Mouse (Mus musculus) mouse trophoblast stem cell (cell line): ENCODE measurements around the gene Qprt.

ENCODE experiments used
- in situ Hi-C, 2 experiments: fragments of 300-500 bp; cut with MseI, MboI; formaldehyde crosslinking; loops; 2 replicates in 1 of 2; 3 replicates in 1 of 2; pipeline ENCODE4 v1.15.1; 2025

Qprt gene

DNA sequence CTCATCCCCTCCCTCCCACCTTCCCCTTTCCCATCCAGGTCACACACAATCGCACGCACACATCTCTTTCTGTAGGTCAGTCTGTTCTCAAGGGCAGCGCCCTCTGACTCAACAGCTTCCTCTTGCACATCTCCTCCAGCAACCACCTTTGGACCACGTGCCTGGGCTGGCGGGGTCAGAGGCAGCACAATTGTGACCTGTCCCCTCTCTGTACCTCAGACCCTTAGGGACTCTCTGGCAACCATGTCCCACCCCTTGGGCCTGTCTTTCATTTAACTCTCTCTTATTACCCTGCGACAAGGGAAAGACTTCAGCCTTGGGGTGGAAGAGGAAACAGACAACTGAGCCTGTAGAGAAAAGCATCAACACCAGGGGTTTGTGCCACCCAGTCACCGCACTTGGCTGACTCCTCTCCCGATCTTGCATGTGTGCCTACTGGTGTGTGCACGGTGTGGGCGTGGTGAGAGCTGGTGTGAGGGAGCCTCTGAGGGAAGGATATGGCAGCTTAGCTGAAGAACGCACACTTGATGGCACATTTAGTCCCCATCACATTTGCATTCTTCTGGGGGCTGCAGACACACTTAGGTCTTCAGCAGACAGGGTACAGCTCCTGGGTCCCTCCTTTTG, 12.9 kb upstream of the Qprt start:
- in situ Hi-C loops: loop anchor here in 1 of 2 experiments (5.0 kb wide), 1 partner anchor 52 kb away; no protein-coding TSS in a partner anchor

DNA sequence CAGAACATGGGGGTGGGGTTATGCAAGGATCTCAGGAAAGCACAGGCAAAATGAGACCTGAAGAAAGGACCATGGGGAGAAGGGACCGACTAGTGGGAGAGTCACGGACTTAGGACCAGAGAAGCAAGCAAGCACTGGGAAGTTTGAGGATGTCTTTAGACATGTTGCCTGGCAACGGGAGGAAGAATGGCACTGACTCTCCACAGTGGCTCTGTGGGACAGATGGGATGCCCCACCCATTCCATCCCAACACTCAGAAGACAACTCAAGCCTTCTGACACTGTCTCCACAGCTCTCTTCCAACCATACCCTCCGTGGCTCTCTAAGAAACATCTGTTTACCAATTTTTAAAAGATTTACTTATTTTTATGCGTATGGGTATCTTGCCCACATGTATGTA, 11.1 kb upstream of the Qprt start:
- in situ Hi-C loops: loop anchor here in 1 of 2 experiments (5.0 kb wide), 1 partner anchor 54 kb away; no protein-coding TSS in a partner anchor

DNA sequence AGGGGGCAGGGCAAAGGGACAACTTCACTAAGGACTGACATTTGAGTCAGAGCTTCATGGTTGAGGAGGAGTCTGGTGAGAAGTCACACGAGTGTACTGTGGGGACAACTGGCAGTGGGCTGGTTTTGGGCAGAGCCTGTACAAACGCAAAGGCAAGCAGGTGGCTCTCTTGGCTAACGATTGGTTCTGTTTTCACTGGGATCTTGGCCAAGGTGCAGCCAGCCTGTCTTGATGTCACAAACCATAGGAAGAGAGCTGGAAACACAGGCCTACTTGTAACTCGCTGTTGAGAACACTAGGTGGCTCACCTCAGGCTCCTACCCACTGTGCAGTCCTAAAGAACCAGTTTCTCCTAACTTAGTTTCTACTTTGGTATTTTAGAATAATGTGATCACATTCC, 7.6 kb upstream of the Qprt start:
- in situ Hi-C loops: loop anchor here in 1 of 2 experiments (5.0 kb wide), 1 partner anchor 58 kb away; no protein-coding TSS in a partner anchor

DNA sequence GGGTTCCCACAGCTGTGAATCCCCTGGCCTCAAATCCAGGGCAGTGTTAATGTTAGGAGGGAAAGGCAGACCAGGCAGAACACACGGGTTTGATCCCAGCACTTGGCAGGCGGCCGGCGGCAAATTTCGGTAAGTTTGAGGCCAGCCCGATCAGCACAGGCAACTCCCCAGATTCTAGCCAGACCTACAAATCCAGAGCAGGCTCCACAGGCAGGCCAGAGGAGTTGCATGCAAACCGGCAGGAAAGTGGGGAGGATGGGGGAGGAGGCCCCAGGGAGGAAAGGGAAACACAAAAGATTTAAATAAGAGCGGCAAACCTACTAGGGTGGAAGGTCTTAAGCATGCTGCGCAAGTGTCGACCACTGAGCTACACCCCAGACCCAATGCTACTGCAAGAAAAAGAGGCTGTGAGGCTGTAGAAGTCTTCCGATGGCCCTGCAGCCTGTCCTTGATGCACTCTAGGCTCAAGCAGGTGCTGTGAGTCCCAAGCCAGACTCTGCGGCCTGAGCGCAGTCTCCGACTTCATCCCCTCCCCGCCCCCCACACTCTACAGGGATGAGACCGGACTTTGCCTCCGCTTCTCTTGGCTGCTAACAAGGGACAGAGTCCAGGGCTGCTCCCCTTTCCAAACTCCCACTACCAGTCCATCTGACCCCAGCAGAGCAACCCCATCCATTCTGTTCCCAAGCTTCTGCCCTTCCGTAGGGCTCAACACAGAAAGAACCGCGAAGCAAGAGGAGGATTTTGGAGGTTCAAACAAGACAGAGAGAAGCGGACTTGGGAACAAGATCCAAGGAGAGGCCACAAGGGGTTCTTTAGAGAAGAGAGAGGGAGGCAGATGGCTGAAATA, 740 bp downstream of the Qprt start:
- in situ Hi-C loops: no loop called here

DNA sequence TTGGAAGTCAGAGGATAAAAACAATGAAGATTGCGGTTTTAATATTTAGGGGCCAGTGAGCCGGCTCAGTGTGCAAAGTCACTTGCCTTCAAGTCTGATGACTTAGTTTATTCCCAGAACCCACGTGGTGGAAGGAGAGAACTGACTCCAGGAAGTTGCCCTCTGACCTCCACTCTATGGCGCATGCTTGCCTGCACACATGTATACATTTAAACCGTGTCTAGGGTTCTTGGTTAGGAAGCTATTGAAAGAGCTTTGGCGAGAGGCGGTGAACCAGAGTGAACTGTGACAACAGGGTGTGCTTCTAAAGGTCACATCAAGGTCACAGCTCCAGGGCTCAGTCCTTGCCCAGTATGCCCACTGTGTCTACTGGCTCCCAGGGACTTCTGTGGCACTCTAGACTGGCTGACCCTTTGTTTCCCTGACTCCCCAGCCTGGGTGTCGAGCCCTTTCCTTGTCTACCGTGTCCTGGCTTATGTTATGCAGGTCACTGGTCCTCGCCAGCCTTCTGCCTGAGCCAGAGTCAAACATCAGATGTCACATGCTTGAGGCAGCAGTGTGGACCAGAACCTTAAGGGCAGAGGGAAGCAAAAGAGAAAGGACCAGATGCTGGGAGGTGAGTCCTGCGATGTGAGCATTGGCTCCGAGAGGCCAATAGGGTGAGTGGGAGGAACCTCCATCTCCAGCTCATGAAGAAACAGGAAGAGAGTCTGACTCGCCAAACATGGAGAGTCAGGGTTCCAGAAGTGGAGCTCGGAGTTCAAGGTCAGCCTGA, 3.2 kb downstream of the Qprt start:
- in situ Hi-C loops: no loop called here

DNA sequence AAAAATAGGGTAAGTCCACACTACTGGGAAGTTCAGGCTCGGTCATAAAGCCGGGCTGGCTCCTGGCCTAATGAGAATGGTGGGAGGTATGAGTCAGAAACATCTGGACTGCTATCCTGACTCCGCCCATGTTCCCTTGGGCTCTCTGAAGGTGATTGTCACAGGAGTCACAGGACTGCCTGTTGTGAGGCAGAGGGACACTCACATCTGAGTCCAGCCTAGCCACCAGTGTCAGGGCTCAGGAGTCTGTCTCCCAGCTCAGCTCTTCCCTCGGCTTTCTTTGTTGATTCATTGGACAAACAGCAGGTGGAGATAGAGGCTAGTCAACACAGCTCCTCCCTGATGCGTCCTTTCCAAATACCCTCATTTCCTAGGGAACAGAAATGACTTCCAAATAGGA, 4.1 kb downstream of the Qprt start:
- in situ Hi-C loops: no loop called here

DNA sequence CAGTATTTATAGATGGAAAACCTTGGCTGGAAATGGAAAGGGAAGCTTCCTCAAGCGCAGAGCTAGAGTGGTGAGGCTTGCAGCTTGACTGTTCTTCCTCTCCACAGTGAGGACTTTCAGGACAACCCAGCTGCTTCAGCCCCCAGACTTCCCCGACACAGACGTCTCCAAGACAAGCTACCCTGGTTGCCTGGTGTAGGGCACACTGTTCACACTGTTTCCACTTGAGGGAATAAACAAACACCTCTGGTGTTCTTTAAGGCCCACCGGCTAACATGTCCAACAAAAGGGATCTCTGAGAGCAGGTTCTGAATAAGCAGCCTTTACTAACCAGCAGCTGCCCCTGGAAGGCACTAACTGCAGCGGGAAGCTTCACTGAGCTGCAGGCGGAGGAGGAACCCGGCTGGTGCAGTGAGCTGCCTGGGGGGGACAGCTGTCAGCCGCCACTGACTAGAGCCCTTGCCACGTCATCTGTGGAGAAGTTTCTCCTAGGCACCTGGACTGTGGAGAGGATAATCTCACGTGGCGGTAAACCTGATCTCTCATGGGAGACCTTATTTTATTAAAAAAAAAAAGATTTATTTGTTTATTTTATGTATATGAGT, 5.6 kb downstream of the Qprt start:
- in situ Hi-C loops: no loop called here

DNA sequence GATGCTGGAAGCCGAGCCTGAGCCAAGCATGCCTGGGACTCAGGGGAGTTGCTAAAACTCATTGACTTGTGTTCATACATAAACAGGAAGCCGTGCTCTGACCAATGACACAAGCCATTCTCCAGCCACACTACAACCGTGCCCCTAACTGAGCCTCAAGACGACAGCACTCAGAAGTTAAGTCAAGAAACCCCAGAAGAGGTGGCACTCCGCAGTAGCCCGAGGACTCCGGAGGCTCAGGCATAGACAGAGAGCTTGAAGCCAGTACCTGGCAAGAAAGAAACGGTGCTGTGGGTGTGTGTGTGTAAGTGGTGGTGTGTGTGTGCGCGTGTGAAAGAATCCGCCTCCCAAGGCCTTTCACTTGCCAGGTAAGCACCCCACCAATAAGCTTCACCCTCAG, 7.1 kb downstream of the Qprt start:
- in situ Hi-C loops: no loop called here

DNA sequence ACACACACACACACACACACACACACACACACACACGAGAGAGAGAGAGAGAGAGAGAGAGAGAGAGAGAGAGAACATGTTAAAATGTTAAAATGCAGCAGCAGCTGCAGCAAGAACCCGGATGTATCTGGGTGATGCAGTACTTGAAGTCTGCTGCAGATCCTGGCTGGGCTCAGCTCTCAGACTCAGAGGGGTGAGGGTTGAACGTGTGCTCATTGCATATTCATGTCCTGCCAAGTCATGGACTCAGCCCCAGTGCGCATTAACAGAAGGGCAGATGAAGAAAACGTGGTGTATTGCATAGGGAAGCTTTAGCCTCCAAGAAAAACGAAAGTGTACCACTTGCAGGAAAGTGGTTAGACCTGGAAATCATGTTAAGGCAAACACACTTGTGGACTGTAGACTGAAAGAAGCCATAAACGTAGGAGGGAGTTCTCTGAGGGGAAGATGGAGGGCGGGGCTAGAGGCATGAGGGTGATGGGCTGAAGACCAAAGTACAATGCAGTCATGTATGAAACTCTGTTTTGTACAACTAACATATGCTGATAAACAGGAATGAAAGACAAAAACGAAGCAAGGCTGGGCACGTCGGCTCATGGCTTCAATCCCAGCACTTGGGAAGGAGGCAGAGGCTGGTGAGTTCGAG, 8.3 kb downstream of the Qprt start:
- in situ Hi-C loops: no loop called here

DNA sequence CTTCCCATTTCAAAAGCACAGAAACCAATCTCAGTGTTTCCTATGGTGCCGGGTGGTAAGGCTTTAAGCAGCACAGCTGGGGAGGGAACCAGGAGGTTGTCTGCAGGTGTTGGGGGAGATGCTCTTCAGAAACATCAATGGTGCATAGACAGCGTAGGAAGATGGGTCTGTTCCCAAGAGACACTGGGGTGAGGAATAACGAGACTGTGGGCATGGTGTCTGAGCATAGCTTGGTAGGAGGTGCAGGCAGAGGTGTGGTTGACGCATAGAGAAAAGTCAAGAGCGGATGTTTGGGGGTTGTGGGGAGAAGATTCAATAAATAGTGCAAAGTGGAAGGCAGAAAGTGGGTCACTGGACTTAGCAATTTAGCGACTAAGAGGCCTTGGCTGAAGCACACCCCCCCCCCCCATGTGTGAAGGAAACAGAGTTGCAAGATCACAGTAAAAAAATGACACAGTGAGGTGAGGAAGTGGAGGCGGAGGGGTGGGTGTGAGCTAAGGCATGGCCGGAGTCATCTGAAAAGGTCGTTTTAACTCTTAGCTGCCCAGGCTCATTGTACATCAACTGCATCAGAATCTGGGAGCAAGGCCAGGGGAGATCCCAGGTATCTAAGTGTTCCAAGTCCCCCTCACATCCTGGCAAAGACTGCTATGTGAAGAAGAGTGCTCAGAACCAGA, 9.0 kb downstream of the Qprt start:
- in situ Hi-C loops: no loop called here

DNA sequence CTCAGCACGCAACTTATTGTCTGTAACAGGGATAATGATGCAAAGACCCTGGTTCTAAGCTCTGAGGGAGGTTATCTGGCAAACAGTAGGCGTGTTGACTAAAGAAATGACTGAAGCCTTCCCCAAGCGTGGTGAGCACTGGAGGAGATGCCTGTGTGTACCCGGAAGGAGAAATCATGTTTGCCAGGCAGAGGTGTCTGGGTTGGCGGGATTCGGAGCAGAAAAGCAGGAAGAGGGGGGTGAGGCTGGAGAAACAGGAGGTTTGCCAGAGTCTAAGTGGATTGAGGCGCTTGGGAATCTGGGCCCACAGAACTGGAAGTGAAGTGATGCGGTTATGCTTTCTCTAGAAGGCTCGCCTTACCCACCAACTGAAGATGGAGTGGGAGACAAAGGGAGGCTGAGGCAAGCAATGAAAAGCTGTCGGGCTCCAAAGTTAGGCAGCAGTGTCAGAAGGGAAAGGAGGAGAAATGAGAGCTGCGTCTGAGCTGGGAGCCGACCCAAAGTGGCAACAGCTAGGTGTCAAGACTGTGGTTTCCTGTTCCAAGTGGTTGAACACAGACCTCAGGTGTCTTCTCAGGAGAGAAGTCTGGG, 9.7 kb downstream of the Qprt start:
- in situ Hi-C loops: no loop called here

DNA sequence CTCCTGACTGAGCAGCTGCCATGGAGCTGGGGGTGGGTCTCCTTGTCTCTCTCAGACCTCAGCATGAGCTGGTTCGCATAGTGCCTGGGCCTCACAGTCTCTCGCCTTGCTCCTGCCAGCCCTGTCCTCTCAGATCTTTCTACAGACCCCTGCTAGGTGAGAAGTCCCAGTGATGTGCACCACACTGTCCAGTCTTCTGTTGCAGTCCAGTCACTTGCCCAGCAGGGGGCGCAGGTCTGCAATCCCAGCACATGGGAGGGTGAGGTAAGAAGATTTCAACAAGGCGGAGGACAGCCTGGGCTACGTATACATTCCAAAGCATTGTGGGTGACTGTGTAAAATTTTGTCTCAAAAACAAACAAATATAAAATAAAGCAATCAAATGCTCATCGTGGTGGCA, 10.6 kb downstream of the Qprt start:
- in situ Hi-C loops: no loop called here

DNA sequence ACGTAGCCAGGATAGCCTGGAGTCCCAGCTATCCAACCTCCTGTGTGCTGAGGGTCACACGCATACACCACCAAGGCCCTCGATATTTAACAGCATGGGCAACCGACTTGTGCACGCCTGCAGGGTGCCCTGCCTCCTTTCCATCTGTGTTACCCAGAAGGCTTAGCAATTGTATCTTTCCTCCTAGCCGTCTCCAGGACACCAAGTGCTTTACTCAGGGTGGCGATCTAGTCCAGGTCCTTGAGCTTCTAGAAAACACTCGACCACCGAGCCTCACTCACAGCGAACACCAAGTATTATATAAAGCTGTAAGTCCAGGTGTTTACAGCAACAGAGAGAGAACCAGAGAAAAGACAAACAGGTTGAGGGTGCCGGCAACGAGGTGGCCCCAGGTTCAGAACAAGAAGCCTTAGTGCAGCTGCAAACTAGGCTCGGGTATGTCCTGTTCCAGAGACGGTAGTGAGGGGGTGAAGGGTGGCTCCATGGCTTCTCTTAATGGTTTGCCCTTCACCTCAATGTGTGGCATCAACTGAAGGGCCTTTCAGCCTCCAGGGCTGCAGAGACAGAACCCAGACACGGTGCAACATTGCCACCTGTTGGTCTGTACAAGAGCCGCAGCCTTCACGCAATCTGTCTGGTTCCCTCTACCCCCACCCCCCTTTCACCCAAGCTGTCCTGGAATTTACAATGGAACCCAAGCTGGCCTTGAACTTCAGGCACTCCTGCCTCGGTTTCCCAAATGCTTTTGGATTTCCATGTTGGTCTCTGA, 11.6 kb downstream of the Qprt start:
- in situ Hi-C loops: no loop called here

DNA sequence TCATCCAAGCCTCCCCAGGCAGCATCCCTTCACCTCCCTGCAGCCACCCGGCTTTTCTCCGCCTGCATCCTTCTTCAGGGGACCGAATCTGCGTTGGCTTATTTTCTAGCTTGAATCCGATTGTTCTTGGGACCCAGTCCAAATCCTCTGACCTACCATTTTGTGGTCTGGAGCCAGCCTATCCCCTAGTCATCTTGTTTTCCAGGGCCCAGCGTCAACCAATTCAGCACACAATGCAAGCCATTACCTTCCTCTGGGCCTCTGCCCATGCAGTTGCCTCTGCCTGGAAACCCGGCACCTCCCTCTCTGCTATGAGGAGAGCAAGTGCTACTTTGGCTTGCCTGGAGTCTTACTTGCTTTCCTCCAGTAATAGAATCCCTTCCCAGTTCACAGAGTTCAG, 16.5 kb downstream of the Qprt start:
- in situ Hi-C loops: loop anchor here (10.0 kb wide), 2 partner anchors 271 to 281 kb away; partner anchors contain the start of gene 4930451I11Rik (in 1 of the 2)

DNA sequence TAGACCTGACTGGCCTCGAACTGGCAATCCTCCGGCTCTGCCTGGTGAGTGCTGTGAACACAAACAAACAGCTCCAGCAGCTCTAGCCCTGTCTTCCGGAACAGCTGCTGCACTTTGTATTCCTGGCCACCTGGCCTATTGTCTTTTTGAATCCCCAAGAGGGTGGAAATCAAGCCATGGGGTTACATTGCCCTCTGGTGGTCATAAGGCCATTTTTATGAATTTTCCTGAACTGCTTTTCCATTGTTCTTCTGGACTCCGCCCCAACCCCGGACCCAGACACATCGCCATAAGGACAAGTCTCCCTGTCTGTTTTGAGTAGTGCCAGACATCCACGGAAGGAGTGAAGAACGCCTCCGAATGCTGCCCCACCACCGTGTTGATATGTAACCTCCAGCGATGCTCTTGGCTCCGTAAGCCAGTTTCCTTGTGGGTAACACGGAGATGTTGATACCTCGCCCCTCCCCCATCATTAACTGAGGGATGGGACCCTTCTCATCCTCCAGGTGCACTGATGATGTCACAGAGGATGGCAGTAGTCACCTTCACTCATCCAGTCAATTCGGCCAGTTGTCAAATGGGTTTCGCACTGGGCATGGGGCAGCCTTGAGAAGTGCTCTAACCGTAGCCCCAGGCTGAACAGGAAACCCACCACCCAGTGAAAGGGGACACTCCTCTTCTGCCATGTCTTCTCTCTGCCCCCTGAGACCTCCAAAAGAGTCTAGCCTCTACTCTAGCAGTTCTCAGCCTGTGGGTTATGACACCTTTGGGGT, 17.3 kb downstream of the Qprt start:
- in situ Hi-C loops: loop anchor here (10.0 kb wide), 2 partner anchors 270 to 280 kb away; partner anchors contain the start of gene 4930451I11Rik (in 1 of the 2)

DNA sequence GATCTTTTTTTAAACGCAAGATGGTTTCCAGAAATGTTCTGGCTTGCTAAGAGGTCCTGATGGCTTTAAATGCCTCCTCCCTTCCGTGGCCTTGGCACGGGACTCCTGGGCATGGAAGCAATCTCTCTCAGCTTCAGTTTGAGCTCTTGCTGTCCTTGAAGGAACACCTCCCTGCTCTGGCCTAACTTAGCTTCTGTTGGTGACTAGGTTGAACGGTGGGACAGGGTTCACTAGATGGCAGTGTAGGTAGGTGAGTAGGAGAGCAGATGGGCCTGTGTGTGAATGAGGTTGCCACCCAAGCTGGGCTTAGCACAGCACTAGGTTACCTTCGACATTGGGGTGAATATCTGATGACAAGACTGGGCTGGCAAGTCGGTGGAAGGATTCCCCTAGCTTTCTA, 18.1 kb downstream of the Qprt start:
- in situ Hi-C loops: loop anchor here (10.0 kb wide), 2 partner anchors 269 to 279 kb away; partner anchors contain the start of gene 4930451I11Rik (in 1 of the 2)

DNA sequence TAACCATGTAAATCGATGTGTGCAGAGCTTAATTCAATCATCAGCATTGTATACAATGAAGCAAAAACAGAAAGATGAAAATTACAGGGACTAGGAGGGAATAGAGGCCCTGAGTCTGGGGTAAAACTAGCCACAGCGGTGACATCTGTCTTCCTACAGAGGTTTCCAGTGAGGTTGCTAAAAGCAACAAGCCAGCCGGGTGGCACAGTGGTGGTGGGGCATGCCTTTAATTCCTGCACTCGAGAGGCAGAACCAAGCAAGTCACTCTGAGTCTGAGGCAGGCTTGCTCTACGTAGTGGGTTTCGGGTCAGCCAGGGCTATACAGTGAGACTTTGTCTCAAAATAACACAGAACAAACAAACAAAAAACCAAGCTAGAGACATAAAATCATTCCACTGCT, 19.9 kb downstream of the Qprt start:
- in situ Hi-C loops: loop anchor here (10.0 kb wide), 2 partner anchors 267 to 277 kb away; partner anchors contain the start of gene 4930451I11Rik (in 1 of the 2)

DNA sequence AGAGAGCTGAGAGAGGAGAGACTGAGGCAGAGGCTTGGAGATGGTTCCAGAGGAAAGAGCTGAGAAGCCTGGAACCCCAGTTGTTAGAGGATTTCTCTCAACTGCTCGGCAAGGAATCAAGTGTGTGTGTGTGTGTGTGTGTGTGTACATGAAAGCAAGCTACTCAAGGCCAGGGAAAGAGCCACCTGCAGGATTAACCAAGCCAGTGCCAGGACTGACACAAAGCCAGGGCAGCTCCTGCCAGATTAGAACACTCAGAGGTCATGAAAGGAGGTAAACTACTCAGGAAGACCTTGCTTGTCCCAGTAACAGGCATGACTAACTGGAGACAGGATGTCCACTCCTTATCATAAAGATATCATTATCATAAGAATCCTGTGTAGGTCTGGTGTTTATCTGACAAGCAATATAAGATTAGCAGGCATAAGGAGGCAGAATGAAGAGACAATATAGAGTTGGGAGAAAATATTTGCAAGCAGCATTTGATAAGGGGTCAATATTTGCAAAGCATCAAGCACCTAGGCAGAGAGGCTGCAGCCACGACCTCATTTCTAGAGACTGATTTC, 20.5 kb downstream of the Qprt start:
- in situ Hi-C loops: loop anchor here (10.0 kb wide), 2 partner anchors 267 to 277 kb away; partner anchors contain the start of gene 4930451I11Rik (in 1 of the 2)
